Mouse (Mus musculus) olfactory bulb, adult 2 months (tissue): ENCODE data around the gene Serpinb1b.

Source experiments
- CTCF ChIP-seq: fragments of 200-500 bp; IDR thresholded peaks from 2 replicates; pipeline ENCODE4 v1.5.1; 2012; ENCODE audit warnings: low read depth, mild to moderate bottlenecking, low read length, moderate library complexity; ENCODE audit not compliant: insufficient read depth
- POLR2A ChIP-seq: fragments of 200-500 bp; IDR thresholded peaks from 2 replicates; pipeline ENCODE4 v1.6.1; 2012; ENCODE audit warnings: mild to moderate bottlenecking, low read depth, low read length, moderate library complexity; ENCODE audit not compliant: insufficient read depth

DNA sequence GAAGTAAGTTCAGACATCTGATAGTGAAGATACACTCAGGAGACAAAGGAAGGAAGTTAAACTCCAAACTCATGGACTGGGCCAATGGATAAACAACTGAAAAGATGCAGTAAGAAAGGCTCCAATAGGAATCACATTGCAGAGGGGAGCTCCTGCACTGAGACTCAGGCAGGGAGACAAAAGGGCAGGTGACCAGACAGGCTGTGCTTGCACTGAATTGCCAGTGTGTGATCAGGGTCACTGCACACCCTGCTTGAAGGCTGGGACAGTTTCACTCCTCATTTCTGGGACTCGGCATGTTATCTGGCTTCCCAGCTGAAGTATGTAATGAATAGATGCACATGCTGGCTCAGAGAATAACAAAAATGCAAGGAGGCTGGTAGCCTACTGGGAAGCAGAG, 15.3 kb upstream of the Serpinb1b start:
- no peak for TF ChIP-seq CTCF
- TF ChIP-seq POLR2A: no peak
